Mouse (Mus musculus) gastrocnemius, postnatal 14 days (tissue): Measurements from ENCODE around the gene Zscan10. TPM values are rescaled to one million over a fixed set of nuclear protein-coding genes. Genes with fewer than 3 reads are reported as not detected.
A peak's percentile ranks its signal among the peaks of the same experiment; 100 is the strongest.

ENCODE experiments used
- DNase-seq: peaks from one replicate; pipeline ENCODE4 v3.0.0; 2021; ENCODE audit warnings: mixed read lengths
- intact Hi-C: fragments of 180-260 bp; cut with DNase I; formaldehyde crosslinking; loops from one replicate; pipeline ENCODE4 v1.15.1; 2025; ENCODE audit warnings: low total_unique reads
- total RNA-seq, 2 experiments: library from RNA; stranded (reverse); gene quantifications; 2 replicates each; pipeline ENCODE4 v1.2.3; 2021

Gene Zscan10
- total RNA-seq, 2 experiments from 2014 or later, result not detected

DNA sequence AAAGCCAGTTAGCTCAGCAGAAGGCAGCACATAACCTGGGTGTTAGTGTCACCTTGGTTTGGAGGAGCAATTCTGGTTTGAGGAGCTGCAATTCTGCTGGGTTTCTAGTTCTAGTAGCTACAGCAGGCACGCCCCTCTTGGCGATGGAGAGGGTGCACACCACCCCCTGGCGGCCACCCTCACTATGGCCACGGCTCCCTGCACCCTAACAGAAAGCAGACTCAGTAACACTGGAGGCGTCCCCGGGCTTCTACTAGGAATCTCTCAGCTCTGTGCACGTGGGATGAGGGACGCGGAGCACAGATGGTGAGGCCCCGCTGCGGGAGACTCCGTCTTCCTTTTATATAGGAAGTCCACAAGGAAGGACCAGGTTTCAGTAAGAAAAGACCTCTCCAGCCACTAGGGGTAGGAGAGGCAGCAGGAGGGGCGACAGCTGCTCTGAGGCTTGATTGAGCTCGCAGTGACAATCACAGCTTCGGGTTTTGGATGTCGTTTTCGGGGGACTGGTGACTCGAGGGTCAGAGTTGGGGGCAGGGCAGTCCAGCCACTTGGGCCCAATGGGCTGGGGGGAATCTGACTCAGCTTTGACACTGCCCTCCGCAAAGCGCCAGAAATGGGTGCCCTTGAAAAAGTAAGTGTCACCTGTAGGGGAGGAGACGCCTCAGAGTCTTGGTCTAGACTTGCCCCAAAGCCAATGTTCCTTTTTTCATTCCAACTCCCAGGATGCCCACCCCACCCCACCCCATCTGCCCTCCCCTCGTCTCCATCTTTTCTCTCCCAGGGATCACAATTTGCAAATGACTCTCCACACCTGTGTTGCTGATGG, 29.8 kb downstream of the Zscan10 start:
- intact Hi-C loops, result no loop called here

DNA sequence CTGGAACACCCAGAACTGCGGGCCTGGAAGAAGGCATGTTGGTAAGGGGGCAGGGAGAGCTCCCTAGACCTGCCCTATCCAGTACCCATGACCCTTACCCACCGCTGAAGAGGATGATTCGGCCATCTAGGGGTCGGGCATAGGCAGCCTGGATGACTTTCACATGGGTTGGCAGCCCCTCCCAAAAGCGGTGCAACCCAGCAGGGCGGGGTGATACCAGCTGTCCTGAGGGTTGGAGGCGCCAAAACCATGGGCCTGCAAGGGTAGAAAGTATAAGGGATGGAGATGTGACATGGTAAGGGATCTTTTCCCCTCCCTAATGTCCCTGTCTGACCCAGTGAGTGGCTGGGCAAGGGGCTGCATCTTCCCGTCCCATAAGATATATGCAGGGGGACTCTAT, 30.6 kb downstream of the Zscan10 start:
- intact Hi-C loops, result no loop called here
- DNase-seq, result no peak

More for the DNA sequence above, 29.8 kb downstream of the Zscan10 start:
- DNase-seq, result peak; percentile 82

DNA sequence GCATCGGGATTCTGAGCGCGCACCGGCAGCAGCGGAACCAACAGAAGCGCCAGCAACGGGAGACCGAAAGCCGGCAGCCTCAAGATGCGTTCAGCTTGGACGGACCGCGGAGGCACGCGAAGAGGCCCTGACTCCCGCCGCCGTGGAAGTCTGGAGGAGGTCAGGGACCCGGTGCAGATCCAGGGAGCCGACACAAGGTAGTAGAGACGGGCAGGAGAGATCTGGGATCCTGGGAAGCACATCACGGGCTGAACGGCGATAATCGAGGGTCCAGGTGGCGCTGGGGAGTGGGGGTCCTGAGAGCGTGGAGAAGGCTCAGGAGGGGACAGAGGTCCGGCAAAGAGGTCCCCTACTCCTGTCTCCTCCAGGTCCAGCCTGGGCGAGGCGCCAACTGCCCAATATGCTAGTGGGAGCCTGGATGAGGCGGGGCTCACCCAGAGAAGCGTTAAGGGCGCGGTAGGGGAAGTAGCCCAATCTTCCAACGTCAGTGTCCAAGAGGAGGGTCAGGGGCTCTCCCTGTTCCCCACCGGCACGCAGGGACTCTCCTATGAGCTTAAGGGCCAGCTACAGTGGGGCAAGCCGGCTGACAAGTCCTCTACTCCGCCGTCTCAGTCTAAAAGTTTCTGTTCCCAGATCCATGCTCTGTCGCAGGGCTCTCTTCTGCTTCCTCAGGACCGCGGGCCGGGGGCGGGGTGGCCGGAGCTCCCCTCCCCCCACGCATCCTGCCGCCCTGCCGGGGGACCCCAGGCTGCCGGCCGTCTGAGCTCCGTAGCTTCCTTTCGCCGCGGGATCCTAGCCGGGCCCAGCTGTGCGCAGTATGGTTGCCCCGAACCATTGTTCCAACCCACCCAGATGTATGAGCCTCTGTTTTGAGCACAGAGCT, 44.2 kb downstream of the Zscan10 start, which contains the start of gene Mmp25:
TSS of gene Mmp25 (minus strand) at position 665 of the 883 bp plus-strand sequence.
- intact Hi-C loops, result no loop called here
- no peak for DNase-seq

DNA sequence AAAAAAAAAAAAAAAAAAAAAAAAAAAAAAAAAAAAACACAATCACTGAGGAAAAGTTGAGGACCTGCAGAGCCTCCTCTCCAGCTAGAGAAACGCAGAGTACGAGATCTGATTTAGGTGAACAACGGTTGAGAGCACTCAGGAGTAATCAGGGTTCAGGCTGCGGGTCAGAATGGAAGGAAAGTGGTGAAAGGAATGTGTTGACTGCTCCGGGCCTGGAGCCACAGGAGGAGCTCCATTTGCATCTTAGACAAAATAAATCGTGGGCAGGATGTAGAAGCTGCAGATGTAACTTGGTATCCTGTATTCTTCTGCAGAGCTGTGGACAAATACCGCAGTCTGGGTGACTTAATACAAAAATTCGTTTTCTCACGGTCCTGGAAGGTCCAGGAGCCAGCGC, 45.2 kb downstream of the Zscan10 start:
- DNase-seq, result no peak
- intact Hi-C loops, result no loop called here

DNA sequence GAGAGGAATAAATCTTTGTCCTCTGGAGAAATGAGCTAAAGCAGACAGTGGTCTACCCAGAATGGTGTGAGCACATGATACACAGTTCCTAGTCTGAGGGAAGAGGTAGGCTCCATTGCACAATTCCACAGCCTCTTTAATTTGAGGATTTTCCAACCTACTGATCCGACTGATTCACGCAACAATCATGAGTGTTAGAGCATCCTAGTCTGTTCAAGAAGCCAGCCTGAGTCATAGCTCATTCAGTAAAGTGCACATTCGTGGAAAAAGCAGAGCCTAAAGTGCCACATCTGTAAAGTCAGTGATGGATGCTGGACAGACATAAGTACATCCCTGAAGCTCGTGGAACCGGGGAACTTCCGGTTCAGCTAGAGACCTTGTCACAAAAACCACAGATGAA, 50.7 kb downstream of the Zscan10 start:
- intact Hi-C loops, result no loop called here

DNA sequence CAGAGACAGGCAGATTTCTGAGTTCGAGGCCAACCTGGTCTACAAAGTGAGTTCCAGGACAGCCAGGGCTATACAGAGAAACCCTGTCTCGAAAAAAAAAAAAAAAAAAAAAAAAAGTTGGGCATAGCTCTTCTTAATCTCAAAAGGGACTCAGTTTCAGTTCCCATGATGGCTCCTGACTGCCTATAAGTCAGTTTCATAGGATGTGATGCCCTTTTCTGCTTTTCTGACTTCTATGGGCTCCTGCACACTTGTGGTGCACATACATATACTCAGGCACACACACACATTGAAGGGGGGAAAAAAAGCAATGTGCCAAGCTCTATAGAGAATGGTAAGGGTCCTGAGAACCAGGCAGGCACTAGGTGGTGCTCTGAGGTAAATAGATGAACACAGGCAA, 52.7 kb downstream of the Zscan10 start:
- no peak for DNase-seq
- intact Hi-C loops, result no loop called here

More for the DNA sequence above, 50.7 kb downstream of the Zscan10 start:
- no peak for DNase-seq

DNA sequence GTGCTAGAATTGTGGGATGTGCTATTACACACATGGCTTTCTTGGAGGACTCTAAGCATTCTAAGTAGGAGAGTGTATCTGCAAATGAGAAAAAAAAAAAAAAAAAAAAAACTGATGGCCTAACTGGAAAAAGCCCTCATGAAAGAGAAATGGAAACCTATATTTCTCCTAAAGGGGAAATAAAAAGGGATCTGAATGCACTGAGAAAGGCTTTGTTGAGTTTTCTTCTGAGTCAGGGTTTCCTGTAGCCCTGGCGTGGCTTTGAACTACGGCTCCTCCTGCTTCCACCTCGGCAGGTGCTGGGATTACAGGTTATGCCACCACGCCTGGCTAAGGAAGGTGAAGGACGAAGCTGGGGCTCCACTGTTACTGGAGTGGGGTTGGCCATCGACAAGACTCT, 53.3 kb downstream of the Zscan10 start:
- intact Hi-C loops, result no loop called here

DNA sequence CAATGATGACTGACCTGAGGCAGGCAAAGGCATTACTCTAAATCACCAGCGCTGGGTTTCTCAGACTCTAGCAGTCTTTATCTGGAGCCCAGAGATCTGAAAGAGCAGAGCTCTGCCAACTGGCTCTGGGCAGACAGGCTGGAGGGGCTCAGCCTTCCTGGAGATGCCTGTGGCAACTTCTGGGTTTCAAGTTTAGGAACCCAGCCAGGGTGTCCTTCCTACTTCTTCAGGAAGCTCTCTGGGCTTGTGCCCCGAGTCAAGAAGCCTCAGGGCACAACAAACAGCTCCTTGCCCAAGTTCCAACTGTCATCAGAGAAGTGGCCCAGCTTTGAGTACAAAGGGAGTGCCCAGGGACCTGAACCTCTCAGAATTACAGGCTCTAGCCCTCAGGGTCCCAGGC, 53.8 kb downstream of the Zscan10 start:
- DNase-seq, result no peak
- intact Hi-C loops, result no loop called here

More for the DNA sequence above, 53.3 kb downstream of the Zscan10 start:
- no peak for DNase-seq

DNA sequence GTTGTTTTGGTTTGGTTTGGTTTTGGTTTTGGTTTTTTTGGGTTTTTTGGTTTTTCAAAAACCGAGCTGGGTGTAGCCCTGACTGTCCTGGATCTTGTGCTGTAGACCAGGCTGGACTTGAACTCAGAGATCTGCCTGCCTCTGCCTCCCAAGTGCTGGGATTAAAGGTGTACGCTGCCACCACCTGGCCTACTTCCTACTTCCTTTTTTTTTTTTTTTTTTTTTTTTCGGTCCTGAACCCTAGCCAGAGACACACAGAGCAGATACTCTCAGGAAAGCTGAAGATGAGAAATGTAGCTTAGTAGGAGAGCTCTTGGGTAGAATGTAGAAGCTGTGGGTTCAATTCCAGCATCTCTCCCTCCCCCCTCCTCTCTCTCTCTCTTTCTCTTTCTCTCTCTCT, 57.8 kb downstream of the Zscan10 start:
- no peak for DNase-seq
- intact Hi-C loops, result no loop called here

DNA sequence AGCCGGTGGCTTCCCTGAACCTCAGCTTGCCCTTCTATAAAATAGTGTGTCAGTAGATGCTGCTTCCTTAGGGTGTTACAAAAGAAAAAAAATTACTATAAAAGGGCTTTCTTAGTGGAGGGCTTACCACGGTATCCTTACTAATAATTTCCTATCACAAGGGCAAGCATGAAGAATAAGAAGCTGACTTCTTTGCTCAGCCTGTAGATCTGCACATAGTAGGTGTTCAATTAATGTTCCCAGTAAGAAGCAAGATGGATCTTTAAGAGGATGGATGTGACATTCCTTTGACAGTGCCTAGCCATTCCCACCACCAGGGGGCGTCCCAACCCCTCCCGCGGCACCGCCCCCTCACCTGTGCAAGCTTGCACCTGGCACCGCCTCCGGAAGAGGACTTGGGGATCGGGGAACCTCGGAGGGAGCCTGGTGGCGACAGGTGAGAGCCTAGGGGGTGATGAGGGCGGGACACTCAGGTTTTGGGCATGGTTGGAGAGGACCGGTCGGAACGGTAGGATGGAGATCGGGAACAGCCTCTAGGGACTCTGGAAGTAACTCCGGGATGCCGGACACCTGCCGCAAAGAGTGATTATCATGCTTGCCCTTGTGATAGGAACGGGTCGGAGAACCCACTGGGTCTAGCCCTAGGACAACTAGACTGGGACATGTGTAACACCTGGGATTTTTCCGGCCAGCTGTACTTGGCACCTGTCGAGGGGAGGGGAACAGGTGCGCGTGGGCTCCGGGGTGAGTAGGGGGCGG, 59.6 kb downstream of the Zscan10 start, which contains the start of gene Bicdl2:
TSS of gene Bicdl2 (plus strand) at position 390 of the 759 bp plus-strand sequence.
- intact Hi-C loops, result loop anchor here (5.0 kb wide), 1 partner anchor 42 kb away; no protein-coding TSS in a partner anchor
- no peak for DNase-seq

Other genes with a start within 250 kb of the Zscan10 start
- gene Vmn2r116, start 216.3 kb upstream of the Zscan10 start, total RNA-seq, result not detected
- not detected for gene Vmn2r117, start 121.2 kb upstream of the Zscan10 start, total RNA-seq
- gene Zfp213, start 36.6 kb upstream of the Zscan10 start, total RNA-seq, result 1 to 10 TPM; 2.2 to 2.6 TPM
- gene Zfp13, start 1.4 kb upstream of the Zscan10 start, total RNA-seq, result 1 to 10 TPM; 4.9 TPM
- under 1 TPM; 0.20 to 0.27 TPM for gene Mmp25, start 44.4 kb downstream of the Zscan10 start, total RNA-seq
- not detected for gene Bicdl2, start 59.6 kb downstream of the Zscan10 start, total RNA-seq
- 100 to 1,000 TPM; 223 to 235 TPM for gene Hcfc1r1, start 72.7 kb downstream of the Zscan10 start, total RNA-seq
- 10 to 100 TPM; 15.8 to 19.1 TPM for gene Thoc6, start 73.0 kb downstream of the Zscan10 start, total RNA-seq
- gene Tnfrsf12a, start 76.6 kb downstream of the Zscan10 start, total RNA-seq, result 10 to 100 TPM; 18.7 to 57.3 TPM
- not detected for gene Cldn6, start 78.4 kb downstream of the Zscan10 start, total RNA-seq
- gene Cldn9, start 83.2 kb downstream of the Zscan10 start, total RNA-seq, result under 1 TPM; 0.23 to 0.51 TPM
- gene 1520401A03Rik, start 121.9 kb downstream of the Zscan10 start, total RNA-seq, result under 1 TPM in 1 of 2 experiments, not detected in 1; 0.09 TPM
- 1 to 10 TPM; 2.1 to 2.3 TPM for gene Pkmyt1, start 125.5 kb downstream of the Zscan10 start, total RNA-seq
- 1 to 10 TPM; 5.7 to 9.1 TPM for gene Paqr4, start 140.0 kb downstream of the Zscan10 start, total RNA-seq
- gene Kremen2, start 145.0 kb downstream of the Zscan10 start, total RNA-seq, result not detected
- gene Flywch1, start 170.7 kb downstream of the Zscan10 start, total RNA-seq, result 10 to 100 TPM; 35.6 to 35.8 TPM
- 1 to 10 TPM; 1.2 to 2.0 TPM for gene Flywch2, start 185.2 kb downstream of the Zscan10 start, total RNA-seq
- 100 to 1,000 TPM; 148 to 169 TPM for gene Srrm2, start 189.7 kb downstream of the Zscan10 start, total RNA-seq
- gene Elob, start 228.3 kb downstream of the Zscan10 start, total RNA-seq, result 100 to 1,000 TPM; 321 to 328 TPM
- not detected for gene Prss33, start 235.2 kb downstream of the Zscan10 start, total RNA-seq
- gene Prss32, start 243.0 kb downstream of the Zscan10 start, total RNA-seq, result not detected
- gene Prss41, start 243.3 kb downstream of the Zscan10 start, total RNA-seq, result under 1 TPM in 1 of 2 experiments, not detected in 1; 0.18 TPM